Mouse (Mus musculus) heart, adult 2 months (tissue): ENCODE data around the gene Gm21987. TPM values are rescaled to one million over a fixed set of nuclear protein-coding genes. Genes with fewer than 3 reads are reported as not detected.

Experiments
- DNase-seq, 2 experiments: peaks; one replicate each; pipeline ENCODE4 v3.0.0; 2021
- H3K27ac ChIP-seq: fragments of 200-600 bp; 2 replicates; pipeline ENCODE4 v1.8.1; 2022
- H3K27me3 ChIP-seq: fragments of 200-500 bp; 2 replicates; pipeline ENCODE4 v1.6.1; 2012; ENCODE audit warnings: mild to moderate bottlenecking, low read length, inconsistent platforms, mixed read lengths; ENCODE audit not compliant: control insufficient read depth, insufficient read depth
- H3K36me3 ChIP-seq: fragments of 200-500 bp; 2 replicates; pipeline ENCODE4 v1.6.1; 2012; ENCODE audit warnings: low read length, inconsistent platforms; ENCODE audit not compliant: control insufficient read depth, insufficient read depth
- H3K4me1 ChIP-seq: fragments of 200-500 bp; 2 replicates; pipeline ENCODE4 v1.6.1; 2011; ENCODE audit warnings: low read length; ENCODE audit not compliant: control insufficient read depth, insufficient read depth
- H3K4me3 ChIP-seq: fragments of 200-600 bp; 2 replicates; pipeline ENCODE4 v1.8.1; 2022
- H3K79me2 ChIP-seq: fragments of 200-500 bp; replicated peaks from 2 replicates; pipeline ENCODE4 v1.6.1; 2012; ENCODE audit warnings: mild to moderate bottlenecking, inconsistent platforms, low read length, moderate library complexity, mixed read lengths; ENCODE audit not compliant: control insufficient read depth, insufficient read depth
- H3K9ac ChIP-seq: fragments of 200-500 bp; 2 replicates; pipeline ENCODE4 v1.6.1; 2012; ENCODE audit warnings: low read depth, mild to moderate bottlenecking, control low read depth, inconsistent platforms, low read length, mixed read lengths
- CTCF ChIP-seq: fragments of 200-600 bp; IDR thresholded peaks from 2 replicates; pipeline ENCODE4 v1.8.1; 2022; ENCODE audit warnings: antibody characterized with exemption, mild to moderate bottlenecking, moderate library complexity
- EP300 ChIP-seq: fragments of 200-500 bp; IDR thresholded peaks from 2 replicates; pipeline ENCODE4 v1.6.1; 2011; ENCODE audit warnings: low read depth, low read length, control low read depth; ENCODE audit not compliant: insufficient read depth
- POLR2A ChIP-seq: fragments of 200-500 bp; IDR thresholded peaks from 2 replicates; pipeline ENCODE4 v1.6.1; 2011; ENCODE audit warnings: mild to moderate bottlenecking, low read depth, low read length, control low read depth; ENCODE audit not compliant: insufficient read depth
- WGBS: fragments of 180-500 bp; shearing (Covaris S2); methylation state at CpG from one replicate; pipeline ENCODE4 v1.1.7; 2018; 5-methylcytosine and 5-hydroxymethylcytosine counted together
- intact Hi-C: fragments of 180-260 bp; cut with DNase I; formaldehyde crosslinking; loops from one replicate; pipeline ENCODE4 v1.15.1; 2025
- polyA plus RNA-seq: library from polyadenylated mRNA; depleted of rRNA; stranded (reverse); fragments of >200 nt; gene quantifications from 2 replicates; pipeline ENCODE4 v1.2.3, GENCODE M21; 2012
- total RNA-seq, 2 experiments: library from RNA; stranded (reverse); gene quantifications; 2 replicates each; pipeline ENCODE4 v1.2.3; 2021

Gene Gm21987
- total and polyA plus RNA-seq, 3 experiments, result not detected

- Histone ChIP-seq H3K9ac (no peak overlapping the region), H3K36me3 (peaks cover 19% of the 10 kb centered on the region), H3K27ac (no peak overlapping the region), H3K79me2 (0 out of 2 replicates have a peak, but pooled peaks cover 3% of the 10 kb centered on the region), H3K4me3 (no peak overlapping the region), H3K27me3 (no peaks in the 10 kb centered on the region), H3K4me1 (peaks cover 8% of the 10 kb centered on the region)
- no peak for DNase-seq
- intact Hi-C loops, result loop anchor here (1.0 to 10.0 kb wide), 5 partner anchors 47 to 250 kb away; partner anchors contain the start of gene Timmdc1
- TF ChIP-seq CTCF, result peak; percentile 76
- TF ChIP-seq EP300, result no peak
- 66% methylated on average over 3 of the region's 3 CpGs for WGBS
Measured at GRCm38 (mm10) chr16:38344941-38345725, 1.7 kb upstream of the Gm21987 start.

- H3K4me1 ChIP-seq, result peaks cover 8% of the 10 kb centered on the region
- no peak overlapping the region for H3K9ac ChIP-seq
- DNase-seq, result no peak
- peak overlapping the region; percentile 91 for H3K27ac ChIP-seq
- H3K79me2 ChIP-seq, result 0 out of 2 replicates have a peak, but pooled peaks cover 3% of the 10 kb centered on the region
- peak overlapping the region; percentile 79 for H3K4me3 ChIP-seq
- TF ChIP-seq CTCF, result no peak
- no peaks in the 10 kb centered on the region for H3K27me3 ChIP-seq
- peaks cover 36% of the 10 kb centered on the region for H3K36me3 ChIP-seq
- WGBS, result 43% methylated on average over 6 of the region's 6 CpGs
- intact Hi-C loops, result loop anchor here (1.0 to 10.0 kb wide), 4 partner anchors 45 to 253 kb away; partner anchors contain the start of genes Adprh and Timmdc1
Measured at GRCm38 (mm10) chr16:38347588-38347987, 748 bp downstream of the Gm21987 start.

GRCm38 (mm10) chr16:38348217-38348761, 1.4 kb downstream of the Gm21987 start:
- H3K9ac ChIP-seq, result peak overlapping the region; percentile 46
- H3K79me2 ChIP-seq, result 0 out of 2 replicates have a peak, but pooled peaks cover 3% of the 10 kb centered on the region
- peaks cover 36% of the 10 kb centered on the region for H3K36me3 ChIP-seq
- WGBS, result 65% methylated on average over 9 of the region's 9 CpGs
- no peak for DNase-seq
- no peaks in the 10 kb centered on the region for H3K27me3 ChIP-seq
- TF ChIP-seq POLR2A (no peak), EP300 (no peak), CTCF (no peak)
- no peak overlapping the region for H3K4me3 ChIP-seq
- H3K27ac ChIP-seq, result peak overlapping the region; percentile 91; the same call in 1 of the 2 replicates
- intact Hi-C loops, result loop anchor here (5.0 to 10.0 kb wide), 3 partner anchors 44 to 253 kb away; partner anchors contain the start of gene Timmdc1
- peaks cover 8% of the 10 kb centered on the region for H3K4me1 ChIP-seq

- Histone ChIP-seq H3K27me3 (no peaks in the 10 kb centered on the region), H3K4me3 (no peak overlapping the region), H3K79me2 (0 out of 2 replicates have a peak, but pooled peaks cover 3% of the 10 kb centered on the region), H3K9ac (no peak overlapping the region), H3K36me3 (peaks cover 36% of the 10 kb centered on the region), H3K4me1 (peaks cover 8% of the 10 kb centered on the region), H3K27ac (peak overlapping the region; percentile 65)
- intact Hi-C loops, result loop anchor here (1.0 to 10.0 kb wide), 4 partner anchors 12 to 255 kb away; partner anchors contain the start of genes Popdc2 and Timmdc1
- WGBS, result 56% methylated on average over 2 of the region's 2 CpGs
- DNase-seq, result no peak
- no peak for TF ChIP-seq POLR2A
- no peak for TF ChIP-seq EP300
- TF ChIP-seq CTCF, result no peak
Measured at GRCm38 (mm10) chr16:38349881-38350280, 3.0 kb downstream of the Gm21987 start.

GRCm38 (mm10) chr16:38350361-38350855, 3.6 kb downstream of the Gm21987 start:
- intact Hi-C loops, result loop anchor here (1.0 kb wide), 1 partner anchor 12 kb away; the partner anchor contains the start of gene Popdc2
- no peaks in the 10 kb centered on the region for H3K27me3 ChIP-seq
- peak; percentile 97 for TF ChIP-seq EP300
- no peak; the same call in 1 of the 2 replicates for TF ChIP-seq POLR2A
- no peak for TF ChIP-seq CTCF
- H3K27ac ChIP-seq, result peak overlapping the region; percentile 65
- peak; percentile 50 to 83 for DNase-seq
- peaks cover 36% of the 10 kb centered on the region for H3K36me3 ChIP-seq
- 28% methylated on average over 7 of the region's 7 CpGs for WGBS
- H3K4me1 ChIP-seq, result peaks cover 8% of the 10 kb centered on the region
- H3K4me3 ChIP-seq, result no peak overlapping the region
- H3K9ac ChIP-seq, result no peak overlapping the region
- 0 out of 2 replicates have a peak, but pooled peaks cover 3% of the 10 kb centered on the region for H3K79me2 ChIP-seq
